Mouse (Mus musculus): ENCODE measurements around the gene Gpam. TPM values are rescaled to one million over a fixed set of nuclear protein-coding genes. Genes with fewer than 3 reads are reported as not detected.

Gene Gpam
- total and polyA plus RNA-seq, 3 experiments, result 75.4 to 173 (median 149) TPM

DNA sequence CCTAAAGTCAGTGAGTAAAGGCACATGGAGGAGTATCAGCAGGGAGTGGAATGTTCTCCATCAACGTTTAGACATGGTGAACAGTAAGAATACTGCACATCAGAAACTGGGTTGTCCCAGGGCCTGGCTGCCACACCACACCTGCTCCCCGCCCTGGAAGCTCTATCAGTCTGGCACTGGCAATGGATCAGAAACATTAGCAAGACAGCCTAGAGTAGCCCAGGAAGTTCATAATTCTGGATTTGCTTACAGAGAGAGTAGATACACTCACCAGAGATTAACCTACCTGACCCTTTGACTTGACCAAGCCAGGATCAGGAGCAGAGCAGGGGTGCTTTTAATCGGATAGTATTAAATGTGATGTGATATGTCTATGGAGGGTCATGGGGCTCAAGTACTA lies 1.6 kb downstream of the Gpam start:
- Histone ChIP-seq H3K27ac (no peak overlapping the region), H3K9ac (ENCODE audit: low read depth, low read length) (no peak overlapping the region), H3K36me3 (ENCODE audit: control insufficient read depth, insufficient read depth, low read length) (no peaks in the 10 kb centered on the region), H3K4me3 (no peak overlapping the region), H3K4me1 (ENCODE audit: control insufficient read depth, insufficient read depth, low read length) (peaks cover 3% of the 10 kb centered on the region; the same call in 1 of the 2 replicates), H3K79me2 (replicated peaks; ENCODE audit: control insufficient read depth, insufficient read depth, low read length) (no peaks in the 10 kb centered on the region), H3K27me3 (ENCODE audit: control insufficient read depth, insufficient read depth, low read length) (no peaks in the 10 kb centered on the region)
- 76% methylated on average over 3 of the region's 3 CpGs for WGBS
- TF ChIP-seq EP300 (IDR thresholded peaks at IDR 0.05; ENCODE audit: insufficient read depth, low read depth, low read length), result no peak
- TF ChIP-seq CTCF (IDR thresholded peaks at IDR 0.05), result no peak
- TF ChIP-seq POLR2A (IDR thresholded peaks at IDR 0.05; ENCODE audit: insufficient read depth, low read depth, low read length), result no peak
- no peak for DNase-seq
- intact Hi-C loops (cut with DNase I), result no loop called here

DNA sequence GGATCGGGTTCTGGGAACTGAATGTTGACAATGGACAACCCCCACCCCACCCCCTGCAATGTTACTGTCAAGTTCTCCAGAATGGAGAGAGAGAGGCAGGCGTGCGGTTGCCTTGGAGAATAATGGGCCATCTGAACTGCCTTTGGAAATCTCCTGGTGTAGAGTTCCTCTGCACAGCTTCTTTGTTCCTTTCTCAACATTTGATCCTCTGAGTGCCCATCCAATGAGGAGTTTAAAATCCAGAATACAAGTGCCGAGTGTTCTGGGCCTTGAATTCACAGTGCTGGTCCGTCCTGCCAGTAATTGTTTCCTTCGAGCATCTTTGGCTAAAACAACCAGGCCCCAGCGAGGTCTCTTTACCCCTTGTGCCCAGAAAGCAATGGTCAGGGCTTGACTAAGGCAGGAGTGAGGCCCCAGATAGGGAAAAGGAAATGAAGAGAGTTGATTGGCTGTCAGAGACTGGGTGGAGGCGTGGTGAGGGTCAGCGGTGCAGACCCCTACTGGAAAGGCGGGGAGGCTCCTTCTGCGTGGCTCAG lies 4.0 kb downstream of the Gpam start:
- H3K79me2 ChIP-seq (replicated peaks; ENCODE audit: control insufficient read depth, insufficient read depth, low read length), result no peaks in the 10 kb centered on the region
- no peak overlapping the region for H3K27ac ChIP-seq
- no peak overlapping the region for H3K9ac ChIP-seq (ENCODE audit: low read depth, low read length)
- WGBS, result 75% methylated on average over 11 of the region's 11 CpGs
- H3K27me3 ChIP-seq (ENCODE audit: control insufficient read depth, insufficient read depth, low read length), result no peaks in the 10 kb centered on the region
- intact Hi-C loops (cut with DNase I), result no loop called here
- H3K36me3 ChIP-seq (ENCODE audit: control insufficient read depth, insufficient read depth, low read length), result no peaks in the 10 kb centered on the region
- DNase-seq, result no peak
- H3K4me3 ChIP-seq, result no peak overlapping the region
- H3K4me1 ChIP-seq (ENCODE audit: control insufficient read depth, insufficient read depth, low read length), result peaks cover 6% of the 10 kb centered on the region
- TF ChIP-seq CTCF (IDR thresholded peaks at IDR 0.05) (no peak), EP300 (IDR thresholded peaks at IDR 0.05; ENCODE audit: insufficient read depth, low read depth, low read length) (no peak), POLR2A (IDR thresholded peaks at IDR 0.05; ENCODE audit: insufficient read depth, low read depth, low read length) (no peak)

DNA sequence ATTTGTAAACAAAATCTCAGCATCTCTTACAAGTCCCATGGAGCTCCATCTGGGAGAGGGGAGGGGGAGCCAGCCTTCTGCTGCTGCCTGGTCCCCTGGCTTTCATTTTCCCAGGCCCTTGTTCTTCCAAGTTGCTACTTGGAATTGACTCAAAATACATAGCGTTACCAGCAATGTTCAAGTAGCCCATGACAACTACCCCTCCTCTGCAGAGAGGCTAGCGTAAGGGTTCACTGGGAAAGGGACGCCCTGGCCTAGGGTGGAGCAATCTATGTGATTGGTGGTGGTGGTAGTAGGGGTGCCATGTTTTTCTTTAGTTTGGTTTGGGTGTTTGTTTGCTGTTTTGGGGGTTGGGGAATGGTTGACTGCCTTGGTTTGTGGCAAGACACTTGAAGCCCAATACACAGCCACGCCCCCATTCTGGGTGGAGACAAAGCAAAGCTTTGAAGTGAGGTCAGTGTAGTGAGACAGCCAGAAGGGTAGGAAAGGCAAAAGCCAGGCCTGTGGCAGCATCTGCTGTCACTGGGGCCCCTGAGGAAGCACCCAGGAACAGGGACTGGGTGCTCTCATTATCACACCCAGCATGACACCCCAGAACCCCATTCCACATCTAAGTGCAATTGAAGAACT lies 4.6 kb downstream of the Gpam start:
- WGBS, result 82% methylated on average over 4 of the region's 4 CpGs
- H3K27ac ChIP-seq, result no peak overlapping the region
- intact Hi-C loops (cut with DNase I), result no loop called here

GRCm38 (mm10) chr19:55121836-55122235 lies 5.2 kb downstream of the Gpam start:
- TF ChIP-seq POLR2A (IDR thresholded peaks at IDR 0.05; ENCODE audit: insufficient read depth, low read depth, low read length) (no peak), CTCF (IDR thresholded peaks at IDR 0.05) (no peak), EP300 (IDR thresholded peaks at IDR 0.05; ENCODE audit: insufficient read depth, low read depth, low read length) (no peak)
- WGBS, result 49% methylated on average over 6 of the region's 6 CpGs
- Histone ChIP-seq H3K27me3 (ENCODE audit: control insufficient read depth, insufficient read depth, low read length) (no peaks in the 10 kb centered on the region), H3K4me1 (ENCODE audit: control insufficient read depth, insufficient read depth, low read length) (peaks cover 6% of the 10 kb centered on the region), H3K79me2 (replicated peaks; ENCODE audit: control insufficient read depth, insufficient read depth, low read length) (no peaks in the 10 kb centered on the region), H3K4me3 (no peak overlapping the region), H3K27ac (no peak overlapping the region), H3K36me3 (ENCODE audit: control insufficient read depth, insufficient read depth, low read length) (no peaks in the 10 kb centered on the region), H3K9ac (ENCODE audit: low read depth, low read length) (no peak overlapping the region)
- intact Hi-C loops (cut with DNase I), result no loop called here
- DNase-seq, result no peak

More for the DNA sequence above, 4.6 kb downstream of the Gpam start:
- no peaks in the 10 kb centered on the region for H3K36me3 ChIP-seq (ENCODE audit: control insufficient read depth, insufficient read depth, low read length)
- DNase-seq, result no peak
- no peak overlapping the region for H3K4me3 ChIP-seq
- peaks cover 6% of the 10 kb centered on the region for H3K4me1 ChIP-seq (ENCODE audit: control insufficient read depth, insufficient read depth, low read length)
- H3K79me2 ChIP-seq (replicated peaks; ENCODE audit: control insufficient read depth, insufficient read depth, low read length), result no peaks in the 10 kb centered on the region
- no peak overlapping the region for H3K9ac ChIP-seq (ENCODE audit: low read depth, low read length)
- H3K27me3 ChIP-seq (ENCODE audit: control insufficient read depth, insufficient read depth, low read length), result no peaks in the 10 kb centered on the region
- TF ChIP-seq EP300 (IDR thresholded peaks at IDR 0.05; ENCODE audit: insufficient read depth, low read depth, low read length) (no peak), CTCF (IDR thresholded peaks at IDR 0.05) (no peak), POLR2A (IDR thresholded peaks at IDR 0.05; ENCODE audit: insufficient read depth, low read depth, low read length) (no peak)

- H3K4me1 ChIP-seq (ENCODE audit: control insufficient read depth, insufficient read depth, low read length), result peaks cover 6% of the 10 kb centered on the region
- no peak overlapping the region for H3K9ac ChIP-seq (ENCODE audit: low read depth, low read length)
- 39% methylated on average over 11 of the region's 11 CpGs for WGBS
- no peaks in the 10 kb centered on the region for H3K27me3 ChIP-seq (ENCODE audit: control insufficient read depth, insufficient read depth, low read length)
- peak overlapping the region; percentile 21; the same call in 1 of the 2 replicates for H3K27ac ChIP-seq
- DNase-seq, result no peak
- no peak overlapping the region for H3K4me3 ChIP-seq
- intact Hi-C loops (cut with DNase I), result no loop called here
- H3K79me2 ChIP-seq (replicated peaks; ENCODE audit: control insufficient read depth, insufficient read depth, low read length), result no peaks in the 10 kb centered on the region
- no peaks in the 10 kb centered on the region for H3K36me3 ChIP-seq (ENCODE audit: control insufficient read depth, insufficient read depth, low read length)
- TF ChIP-seq EP300 (IDR thresholded peaks at IDR 0.05; ENCODE audit: insufficient read depth, low read depth, low read length), result no peak
- TF ChIP-seq CTCF (IDR thresholded peaks at IDR 0.05), result no peak
- no peak for TF ChIP-seq POLR2A (IDR thresholded peaks at IDR 0.05; ENCODE audit: insufficient read depth, low read depth, low read length)
Observed at GRCm38 (mm10) chr19:55120518-55121244, 6.4 kb downstream of the Gpam start.

GRCm38 (mm10) chr19:55119541-55119940 lies 7.5 kb downstream of the Gpam start:
- H3K9ac ChIP-seq (ENCODE audit: low read depth, low read length), result no peak overlapping the region
- no peak for DNase-seq
- peaks cover 6% of the 10 kb centered on the region for H3K4me1 ChIP-seq (ENCODE audit: control insufficient read depth, insufficient read depth, low read length)
- 33% methylated on average over 2 of the region's 2 CpGs for WGBS
- TF ChIP-seq EP300 (IDR thresholded peaks at IDR 0.05; ENCODE audit: insufficient read depth, low read depth, low read length) (no peak), CTCF (IDR thresholded peaks at IDR 0.05) (no peak), POLR2A (IDR thresholded peaks at IDR 0.05; ENCODE audit: insufficient read depth, low read depth, low read length) (no peak)
- H3K79me2 ChIP-seq (replicated peaks; ENCODE audit: control insufficient read depth, insufficient read depth, low read length), result no peaks in the 10 kb centered on the region
- no peaks in the 10 kb centered on the region for H3K36me3 ChIP-seq (ENCODE audit: control insufficient read depth, insufficient read depth, low read length)
- H3K27ac ChIP-seq, result no peak overlapping the region; the same call in 1 of the 2 replicates
- H3K4me3 ChIP-seq, result no peak overlapping the region
- H3K27me3 ChIP-seq (ENCODE audit: control insufficient read depth, insufficient read depth, low read length), result no peaks in the 10 kb centered on the region
- intact Hi-C loops (cut with DNase I), result no loop called here

Measured in heart, adult 2 months (tissue).